Mouse (Mus musculus): ENCODE results near the gene Spta1. TPM values are rescaled to one million over a fixed set of nuclear protein-coding genes. Genes with fewer than 3 reads are reported as not detected.

The Spta1 gene
- polyA plus RNA-seq, 1 experiment from 2014 or later, result 0.12 TPM

DNA sequence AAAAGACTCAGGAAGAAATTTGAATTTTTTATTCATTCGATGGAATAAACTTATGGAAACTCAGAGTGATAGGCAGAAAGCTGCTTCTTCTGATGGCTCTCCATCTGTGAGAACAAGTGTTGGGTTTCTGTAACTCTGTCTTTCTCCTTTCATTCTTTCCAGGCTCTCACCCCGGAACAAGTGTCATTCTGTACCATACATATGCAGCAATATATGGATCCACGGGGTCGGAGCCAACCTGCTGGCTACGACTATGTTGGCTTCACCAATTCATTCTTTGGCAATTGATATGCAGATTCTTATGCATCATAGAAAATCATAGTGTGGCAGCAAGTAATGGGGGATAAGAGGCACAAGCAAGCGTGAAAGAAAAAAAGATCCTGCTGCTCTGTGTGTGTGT is 74.6 kb downstream of the Spta1 start:
- Histone ChIP-seq H3K4me2 (ENCODE audit: low read length) (no peak overlapping the region), H3K4me3 (replicated peaks; ENCODE audit: low read depth, low read length) (no peak overlapping the region), H3K27me3 (ENCODE audit: insufficient read depth, low read length) (no peaks in the 10 kb centered on the region), H3K27ac (no peak overlapping the region), H3K9me3 (replicated peaks; ENCODE audit: low read length) (no peaks in the 10 kb centered on the region), H3K36me3 (ENCODE audit: insufficient read depth, low read length) (no peaks in the 10 kb centered on the region), H3K9ac (ENCODE audit: low read depth, low read length) (no peak overlapping the region), H3K4me1 (replicated peaks; ENCODE audit: insufficient read depth, low read length) (no peaks in the 10 kb centered on the region)
- TF ChIP-seq CTCF (IDR thresholded peaks at IDR 0.05; ENCODE audit: low read depth), result no peak
- ATAC-seq (replicated peaks; ENCODE audit: low FRiP score, low read depth) (no peak), DNase-seq (ENCODE audit: low spot score) (no peak)
- 89% methylated on average over 6 of the region's 6 CpGs for WGBS

DNA sequence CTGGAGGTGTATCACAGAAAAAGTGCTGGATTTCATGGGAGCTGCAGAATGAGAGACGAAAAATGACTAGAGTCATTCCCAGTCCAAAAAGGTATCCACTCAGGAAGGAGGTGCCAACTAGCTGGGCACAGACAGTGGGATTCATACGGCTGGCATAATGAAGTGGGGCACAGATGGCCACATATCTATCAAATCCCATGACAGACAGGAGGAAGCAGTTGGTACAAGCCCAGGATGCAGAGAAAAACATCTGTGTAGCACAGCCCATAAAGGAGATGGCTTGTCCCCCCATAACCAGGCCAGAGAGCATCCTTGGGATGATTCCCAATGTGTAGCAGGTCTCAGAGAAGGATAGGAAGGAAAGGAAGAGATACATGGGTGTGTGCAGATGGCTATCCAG is 77.8 kb downstream of the Spta1 start:
- TF ChIP-seq CTCF (IDR thresholded peaks at IDR 0.05; ENCODE audit: low read depth), result no peak
- no peak overlapping the region for H3K4me2 ChIP-seq (ENCODE audit: low read length)
- no peaks in the 10 kb centered on the region for H3K4me1 ChIP-seq (replicated peaks; ENCODE audit: insufficient read depth, low read length)
- no peak overlapping the region for H3K27ac ChIP-seq
- no peak for ATAC-seq (replicated peaks; ENCODE audit: low FRiP score, low read depth)
- no peak overlapping the region for H3K4me3 ChIP-seq (replicated peaks; ENCODE audit: low read depth, low read length)
- no peaks in the 10 kb centered on the region for H3K9me3 ChIP-seq (replicated peaks; ENCODE audit: low read length)
- 82% methylated on average over 2 of the region's 2 CpGs for WGBS
- DNase-seq (ENCODE audit: low spot score), result no peak
- no peak overlapping the region for H3K9ac ChIP-seq (ENCODE audit: low read depth, low read length)
- no peaks in the 10 kb centered on the region for H3K27me3 ChIP-seq (ENCODE audit: insufficient read depth, low read length)
- H3K36me3 ChIP-seq (ENCODE audit: insufficient read depth, low read length), result no peaks in the 10 kb centered on the region

DNA sequence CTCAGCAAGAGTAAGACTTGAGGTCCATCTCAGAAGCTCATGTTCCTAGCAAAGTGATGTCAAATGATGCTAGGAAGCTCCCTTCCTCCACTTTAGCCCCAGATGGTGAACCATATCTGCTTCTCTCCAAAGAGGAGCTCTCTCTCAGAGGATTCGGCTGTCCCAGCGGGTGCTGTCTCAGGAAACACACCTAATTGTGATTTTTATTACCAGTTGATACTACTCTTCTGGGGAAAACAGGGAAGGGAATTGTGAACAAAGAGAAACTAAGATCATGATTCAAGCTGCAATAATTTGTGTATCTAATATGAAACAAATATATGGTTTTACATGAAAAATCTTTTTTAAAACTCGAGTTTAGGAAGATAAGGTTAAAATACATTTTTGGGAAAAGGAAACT is 79.4 kb downstream of the Spta1 start, which contains the start of gene Olfr419:
Olfr419 (minus strand) TSS at position 101 of the 400 bp plus-strand sequence.
- H3K9me3 ChIP-seq (replicated peaks; ENCODE audit: low read length), result no peaks in the 10 kb centered on the region
- no peak within 1 kb of the TSS for H3K27ac ChIP-seq
- H3K4me1 ChIP-seq (replicated peaks; ENCODE audit: insufficient read depth, low read length), result no peaks in the 10 kb centered on the region
- no peak within 1 kb of the TSS for H3K9ac ChIP-seq (ENCODE audit: low read depth, low read length)
- no peaks in the 10 kb centered on the region for H3K36me3 ChIP-seq (ENCODE audit: insufficient read depth, low read length)
- DNase-seq (ENCODE audit: low spot score) (no peak), ATAC-seq (replicated peaks; ENCODE audit: low FRiP score, low read depth) (no peak)
- H3K27me3 ChIP-seq (ENCODE audit: insufficient read depth, low read length), result no peaks in the 10 kb centered on the region
- no peak for TF ChIP-seq CTCF (IDR thresholded peaks at IDR 0.05; ENCODE audit: low read depth)
- no peak within 1 kb of the TSS for H3K4me3 ChIP-seq (replicated peaks; ENCODE audit: low read depth, low read length)
- no peak within 1 kb of the TSS for H3K4me2 ChIP-seq (ENCODE audit: low read length)
- WGBS, result 77% methylated on average over 3 of the region's 3 CpGs

DNA sequence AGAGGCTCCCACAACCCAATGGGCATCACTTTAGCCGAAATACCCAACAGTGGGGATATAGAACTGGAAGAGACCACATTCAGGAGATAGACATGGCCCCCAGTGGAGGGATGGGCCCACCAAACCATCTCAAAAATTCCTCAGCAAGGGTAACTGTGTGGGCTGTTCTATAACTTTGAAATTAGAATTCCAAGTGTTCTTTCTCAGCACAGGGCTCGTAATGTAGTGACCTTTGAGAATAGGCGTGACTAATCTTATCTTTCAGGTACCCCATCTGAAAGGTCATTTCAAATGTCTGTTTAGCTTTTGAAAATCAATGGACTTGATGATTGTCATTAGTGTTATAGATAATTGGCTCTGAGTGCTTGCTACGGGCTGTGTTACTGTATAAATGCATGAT is 95.2 kb downstream of the Spta1 start:
- 80% methylated on average over 4 of the region's 4 CpGs for WGBS

DNA sequence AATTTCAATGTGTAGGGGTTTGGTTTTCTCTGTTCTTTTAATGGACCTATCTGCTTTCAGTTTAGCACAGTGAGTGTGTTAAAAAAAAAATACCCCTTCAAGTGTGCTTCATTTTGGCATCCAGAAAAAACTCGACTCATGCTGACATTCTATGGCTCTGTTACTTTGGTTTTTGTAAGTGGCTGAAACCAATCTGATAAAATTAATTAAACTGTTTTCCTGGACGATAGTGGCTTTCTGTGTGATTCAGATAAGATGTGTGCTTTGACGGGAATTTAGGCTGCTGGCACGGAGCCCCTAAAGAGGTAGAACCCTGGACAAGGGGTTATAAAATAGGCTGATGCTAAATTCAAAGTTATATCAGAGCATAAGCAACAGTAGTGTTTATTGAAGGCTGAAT is 96.6 kb downstream of the Spta1 start:
- H3K36me3 ChIP-seq (ENCODE audit: insufficient read depth, low read length), result no peaks in the 10 kb centered on the region
- no peaks in the 10 kb centered on the region for H3K4me1 ChIP-seq (replicated peaks; ENCODE audit: insufficient read depth, low read length)
- no peak overlapping the region for H3K27ac ChIP-seq
- no peaks in the 10 kb centered on the region for H3K27me3 ChIP-seq (ENCODE audit: insufficient read depth, low read length)
- no peak overlapping the region for H3K9ac ChIP-seq (ENCODE audit: low read depth, low read length)
- ATAC-seq (replicated peaks; ENCODE audit: low FRiP score, low read depth), result no peak
- TF ChIP-seq CTCF (IDR thresholded peaks at IDR 0.05; ENCODE audit: low read depth), result no peak
- H3K9me3 ChIP-seq (replicated peaks; ENCODE audit: low read length), result no peaks in the 10 kb centered on the region
- no peak overlapping the region for H3K4me3 ChIP-seq (replicated peaks; ENCODE audit: low read depth, low read length)
- WGBS, result 54% methylated on average over 4 of the region's 4 CpGs
- H3K4me2 ChIP-seq (ENCODE audit: low read length), result no peak overlapping the region
- no peak for DNase-seq (ENCODE audit: low spot score)

More for the DNA sequence above, 95.2 kb downstream of the Spta1 start:
- H3K27me3 ChIP-seq (ENCODE audit: insufficient read depth, low read length), result no peaks in the 10 kb centered on the region
- no peak overlapping the region for H3K4me2 ChIP-seq (ENCODE audit: low read length)
- H3K9ac ChIP-seq (ENCODE audit: low read depth, low read length), result no peak overlapping the region
- DNase-seq (ENCODE audit: low spot score) (no peak), ATAC-seq (replicated peaks; ENCODE audit: low FRiP score, low read depth) (no peak)
- TF ChIP-seq CTCF (IDR thresholded peaks at IDR 0.05; ENCODE audit: low read depth), result no peak
- H3K9me3 ChIP-seq (replicated peaks; ENCODE audit: low read length), result no peaks in the 10 kb centered on the region
- H3K36me3 ChIP-seq (ENCODE audit: insufficient read depth, low read length), result no peaks in the 10 kb centered on the region
- H3K4me3 ChIP-seq (replicated peaks; ENCODE audit: low read depth, low read length), result no peak overlapping the region
- no peaks in the 10 kb centered on the region for H3K4me1 ChIP-seq (replicated peaks; ENCODE audit: insufficient read depth, low read length)
- no peak overlapping the region for H3K27ac ChIP-seq

DNA sequence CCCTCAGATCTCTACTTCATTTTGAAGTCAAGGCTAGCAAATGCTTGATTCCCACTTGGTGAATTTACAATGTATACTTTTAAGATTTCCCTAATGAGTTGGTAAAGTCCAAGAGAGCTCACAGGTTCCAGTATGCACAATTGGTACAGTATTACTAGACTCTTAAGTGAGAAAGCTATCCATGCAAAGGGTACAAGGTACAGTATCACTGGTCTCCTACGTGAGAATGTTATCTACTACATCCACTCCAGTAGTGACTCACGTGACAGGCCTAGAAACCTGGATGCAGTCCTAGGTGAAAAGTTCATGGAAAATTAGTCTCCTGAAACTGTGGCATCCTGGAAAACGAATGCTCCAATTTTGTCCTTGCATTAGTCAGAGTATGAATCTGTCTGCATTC is 98.1 kb downstream of the Spta1 start:
- H3K4me2 ChIP-seq (ENCODE audit: low read length), result no peak overlapping the region

More for the DNA sequence above, 98.1 kb downstream of the Spta1 start:
- H3K4me3 ChIP-seq (replicated peaks; ENCODE audit: low read depth, low read length), result no peak overlapping the region
- no peaks in the 10 kb centered on the region for H3K9me3 ChIP-seq (replicated peaks; ENCODE audit: low read length)
- no peak for TF ChIP-seq CTCF (IDR thresholded peaks at IDR 0.05; ENCODE audit: low read depth)
- H3K27me3 ChIP-seq (ENCODE audit: insufficient read depth, low read length), result no peaks in the 10 kb centered on the region
- no peak overlapping the region for H3K9ac ChIP-seq (ENCODE audit: low read depth, low read length)
- 77% methylated on average over 3 of the region's 3 CpGs for WGBS
- ATAC-seq (replicated peaks; ENCODE audit: low FRiP score, low read depth) (no peak), DNase-seq (ENCODE audit: low spot score) (no peak)
- no peak overlapping the region for H3K27ac ChIP-seq
- H3K36me3 ChIP-seq (ENCODE audit: insufficient read depth, low read length), result no peaks in the 10 kb centered on the region
- no peaks in the 10 kb centered on the region for H3K4me1 ChIP-seq (replicated peaks; ENCODE audit: insufficient read depth, low read length)

Other genes with a start within 250 kb of the Spta1 start
- 13.5 and 15.9 TPM in 2 replicates for gene Mndal, start 230.3 kb upstream of the Spta1 start, polyA plus RNA-seq (2015; fragmentation: Nextera tagmentation; extraction: Ambion mirVana)
- gene Ifi203, start 230.1 kb upstream of the Spta1 start, polyA plus RNA-seq (2015; fragmentation: Nextera tagmentation; extraction: Ambion mirVana), result 7.7 TPM in 2 replicates
- not detected in 2 replicates for gene Ifi202b, start 190.0 kb upstream of the Spta1 start, polyA plus RNA-seq (2015; fragmentation: Nextera tagmentation; extraction: Ambion mirVana)
- gene Ifi205, start 141.0 kb upstream of the Spta1 start, polyA plus RNA-seq (2015; fragmentation: Nextera tagmentation; extraction: Ambion mirVana), result 0.24 and 0.48 TPM in 2 replicates
- gene Olfr433, start 132.1 kb upstream of the Spta1 start, polyA plus RNA-seq (2015; fragmentation: Nextera tagmentation; extraction: Ambion mirVana), result not detected in 2 replicates
- gene Olfr432, start 123.6 kb upstream of the Spta1 start, polyA plus RNA-seq (2015; fragmentation: Nextera tagmentation; extraction: Ambion mirVana), result not detected in 2 replicates
- not detected in 2 replicates for gene Olfr430, start 106.2 kb upstream of the Spta1 start, polyA plus RNA-seq (2015; fragmentation: Nextera tagmentation; extraction: Ambion mirVana)
- not detected in 2 replicates for gene Olfr429, start 88.4 kb upstream of the Spta1 start, polyA plus RNA-seq (2015; fragmentation: Nextera tagmentation; extraction: Ambion mirVana)
- gene Olfr427, start 75.9 kb upstream of the Spta1 start, polyA plus RNA-seq (2015; fragmentation: Nextera tagmentation; extraction: Ambion mirVana), result not detected in 2 replicates
- not detected in 2 replicates for gene Olfr231, start 51.6 kb upstream of the Spta1 start, polyA plus RNA-seq (2015; fragmentation: Nextera tagmentation; extraction: Ambion mirVana)
- not detected in 2 replicates for gene Olfr424, start 41.3 kb upstream of the Spta1 start, polyA plus RNA-seq (2015; fragmentation: Nextera tagmentation; extraction: Ambion mirVana)
- gene Olfr420, start 17.1 kb upstream of the Spta1 start, polyA plus RNA-seq (2015; fragmentation: Nextera tagmentation; extraction: Ambion mirVana), result not detected in 2 replicates
- not detected in 2 replicates for gene Olfr419, start 79.3 kb downstream of the Spta1 start, polyA plus RNA-seq (2015; fragmentation: Nextera tagmentation; extraction: Ambion mirVana)
- gene Mptx1, start 157.7 kb downstream of the Spta1 start, polyA plus RNA-seq (2015; fragmentation: Nextera tagmentation; extraction: Ambion mirVana), result not detected in 2 replicates
- gene Olfr417, start 192.3 kb downstream of the Spta1 start, polyA plus RNA-seq (2015; fragmentation: Nextera tagmentation; extraction: Ambion mirVana), result not detected in 2 replicates
- gene Olfr248, start 218.3 kb downstream of the Spta1 start, polyA plus RNA-seq (2015; fragmentation: Nextera tagmentation; extraction: Ambion mirVana), result not detected in 2 replicates